Mouse (Mus musculus) CH12.LX (cell line): Measurements from ENCODE around the gene Srr. TPM values are rescaled to one million over a fixed set of nuclear protein-coding genes. Genes with fewer than 3 reads are reported as not detected.

Experiments used
- DNase-seq: peaks from one replicate; pipeline ENCODE4 v3.0.0-alpha.2; 2013; ENCODE audit errors: extremely low read depth
- H3K27ac ChIP-seq: 2 replicates; pipeline ENCODE4 v1.5.1; 2012; ENCODE audit warnings: low read depth, mild to moderate bottlenecking, control low read depth, moderate library complexity; ENCODE audit not compliant: insufficient read depth
- H3K27me3 ChIP-seq: replicated peaks from 2 replicates; pipeline ENCODE3; 2012; ENCODE audit warnings: inconsistent platforms
- H3K36me3 ChIP-seq, 2 experiments: replicated peaks in 1 of 2; 2 replicates each; pipeline versions ENCODE3 to v1.6.1; 2012; ENCODE audit warnings: inconsistent platforms in 1 of 2, low read length in 1 of 2, mild to moderate bottlenecking in 1 of 2, mixed read lengths in 1 of 2, moderate library complexity in 1 of 2; ENCODE audit not compliant: control insufficient read depth in 1 of 2, insufficient read depth in 1 of 2
- H3K4me1 ChIP-seq, 2 experiments: 2 replicates each; pipeline ENCODE4 v1.6.1; 2012; ENCODE audit warnings: inconsistent platforms in 1 of 2, moderate library complexity in 1 of 2; ENCODE audit not compliant: insufficient read depth in 2 of 2, control insufficient read depth in 1 of 2
- H3K4me2 ChIP-seq: 2 replicates; pipeline ENCODE4 v1.6.1; 2012; ENCODE audit warnings: low read depth, mild to moderate bottlenecking, control low read depth; ENCODE audit not compliant: poor library complexity, insufficient read depth, severe bottlenecking
- H3K4me3 ChIP-seq, 3 experiments: fragments of 150-350 bp in 1 of 3; sonication (generic) in 1 of 3; replicated peaks in 1 of 3; 2 replicates each; pipeline versions ENCODE3 to v1.5.1; 2011 to 2012; ENCODE audit warnings: low read depth in 2 of 3, low read length in 2 of 3, mild to moderate bottlenecking in 2 of 3, moderate library complexity in 2 of 3, control low read depth in 1 of 3, improper control_type of control experiment in 1 of 3, inconsistent platforms in 1 of 3, mixed read lengths in 1 of 3; ENCODE audit not compliant: poor library complexity in 1 of 3
- H3K79me2 ChIP-seq: replicated peaks from 2 replicates; pipeline ENCODE4 v1.6.1; 2012; ENCODE audit warnings: mild to moderate bottlenecking, moderate library complexity; ENCODE audit not compliant: control insufficient read depth, poor library complexity, insufficient read depth, severe bottlenecking; ENCODE audit errors: extremely low read depth
- H3K9ac ChIP-seq: 2 replicates; pipeline ENCODE4 v1.6.1; 2012; ENCODE audit warnings: low read depth, mild to moderate bottlenecking, control low read depth, moderate library complexity; ENCODE audit not compliant: insufficient read depth
- H3K9me3 ChIP-seq: replicated peaks from 2 replicates; pipeline ENCODE3; 2012; ENCODE audit warnings: low read length, inconsistent platforms, mixed read lengths
- CHD1 ChIP-seq: IDR thresholded peaks from 2 replicates; pipeline ENCODE4 v1.6.1; 2012; ENCODE audit warnings: low read depth, low read length, improper control_type of control experiment, inconsistent platforms
- CHD2 ChIP-seq: IDR thresholded peaks from 2 replicates; pipeline ENCODE4 v1.6.1; 2011; ENCODE audit warnings: low read length, improper control_type of control experiment
- E2F4 ChIP-seq: IDR thresholded peaks from 2 replicates; pipeline ENCODE4 v1.6.1; 2011; ENCODE audit warnings: low read depth, low read length, improper control_type of control experiment; ENCODE audit not compliant: insufficient replicate concordance
- JUN ChIP-seq: IDR thresholded peaks from 2 replicates; pipeline ENCODE4 v1.6.1; 2011; ENCODE audit warnings: low read depth, mild to moderate bottlenecking, low read length, improper control_type of control experiment, moderate library complexity; ENCODE audit not compliant: insufficient read depth
- JUND ChIP-seq: conservative IDR thresholded peaks from 2 replicates; pipeline ENCODE4 v1.6.1; 2011; ENCODE audit warnings: low read depth, low read length, improper control_type of control experiment
- MAFK ChIP-seq: IDR thresholded peaks from 2 replicates; pipeline ENCODE4 v1.6.1; 2011; ENCODE audit warnings: low read length, improper control_type of control experiment; ENCODE audit not compliant: insufficient replicate concordance
- NELFE ChIP-seq: IDR thresholded peaks from 2 replicates; pipeline ENCODE4 v1.6.1; 2011; ENCODE audit warnings: low read depth, low read length, improper control_type of control experiment
- NRF1 ChIP-seq: IDR thresholded peaks from 2 replicates; pipeline ENCODE4 v1.6.1; 2014; ENCODE audit warnings: low read depth, mild to moderate bottlenecking, inconsistent platforms, low read length, improper control_type of control experiment, moderate library complexity
- ZMIZ1 ChIP-seq: IDR thresholded peaks from 2 replicates; pipeline ENCODE4 v1.6.1; 2012; ENCODE audit warnings: low read depth, mild to moderate bottlenecking, inconsistent platforms, low read length, improper control_type of control experiment
- dilution Hi-C: fragments of 300-500 bp; cut with MboI; formaldehyde crosslinking; loops from 2 replicates; pipeline ENCODE4 v1.14.3; 2020; ENCODE audit warnings: low sequenced_read_pairs; ENCODE audit not compliant: extremely low pct_unique_long_range_greater_than_20kb, extremely low pct_ligation_motif_present
- in situ Hi-C: fragments of 300-500 bp; cut with MboI; formaldehyde crosslinking; loops from 3 replicates; pipeline ENCODE4 v1.14.3; 2019; ENCODE audit warnings: low sequenced_read_pairs, low pct_ligation_motif_present, low pct_unique_long_range_greater_than_20kb, mixed read lengths
- polyA plus RNA-seq: library from polyadenylated mRNA; unstranded; fragments of >175 nt; gene quantifications from 2 replicates; pipeline ENCODE4 v1.2.1, GENCODE M21; 2012; ENCODE audit warnings: low read depth; ENCODE audit not compliant: insufficient read length
- total RNA-seq, 2 experiments: library from RNA; depleted of rRNA; stranded (reverse); fragments of 300-350 nt in 1 of 2; fragments of >200 nt in 1 of 2; gene quantifications; 2 replicates each; pipeline ENCODE4 v1.2.3; 2012 to 2014

The Srr gene
- total and polyA plus RNA-seq, 3 experiments: 5.7 to 5.9 (median 5.7) TPM

GRCm38 (mm10) chr11:74862129-74862528 lies 63.6 kb downstream of the Srr start:
- TF ChIP-seq NELFE: no peak
- TF ChIP-seq CHD2: no peak
- dilution Hi-C loops: no loop called here
- Histone ChIP-seq H3K79me2 (no peaks in the 10 kb centered on the region), H3K4me1 (peaks cover 0 to 14% of the 10 kb centered on the region in 2 experiments; a peak in 2 of 4 replicates), H3K4me3 (no peak overlapping the region), H3K27me3 (no peaks in the 10 kb centered on the region), H3K4me2 (no peak overlapping the region), H3K27ac (no peak overlapping the region), H3K36me3 (peaks cover 0 to 22% of the 10 kb centered on the region in 2 experiments), H3K9ac (no peak overlapping the region), H3K9me3 (no peaks in the 10 kb centered on the region)
- no peak for DNase-seq
- in situ Hi-C loops: no loop called here

- no peaks in the 10 kb centered on the region for H3K27me3 ChIP-seq
- H3K9me3 ChIP-seq: no peaks in the 10 kb centered on the region
- DNase-seq: no peak
- H3K4me2 ChIP-seq: no peak overlapping the region
- peaks cover 0 to 14% of the 10 kb centered on the region in 2 experiments; a peak in 2 of 4 replicates for H3K4me1 ChIP-seq
- dilution Hi-C loops: no loop called here
- in situ Hi-C loops: no loop called here
- no peaks in the 10 kb centered on the region for H3K79me2 ChIP-seq
- H3K27ac ChIP-seq: no peak overlapping the region
- H3K9ac ChIP-seq: no peak overlapping the region
- H3K36me3 ChIP-seq: peaks cover 0 to 23% of the 10 kb centered on the region in 2 experiments
- H3K4me3 ChIP-seq: no peak overlapping the region
- TF ChIP-seq ZMIZ1 (no peak), E2F4 (no peak), JUND (no peak), JUN (no peak), CHD1 (no peak), NRF1 (no peak), MAFK (no peak)
These were observed 68.0 kb downstream of the Srr start for GRCm38 (mm10) chr11:74857756-74858155.

Other genes with a start within 250 kb of the Srr start
- 53.9 and 54.5 TPM in 2 replicates for gene Pafah1b1, start 201.3 kb downstream of the Srr start, total RNA-seq (2012; rRNA removed)
- gene Pafah1b1, start 201.3 kb downstream of the Srr start, total RNA-seq (2014; rRNA removed): 107 and 143 TPM in 2 replicates
- gene Pafah1b1, start 201.3 kb downstream of the Srr start, polyA plus RNA-seq: 136 and 140 TPM in 2 replicates
- 79.3 and 100 TPM in 2 replicates for gene Mettl16, start 155.1 kb downstream of the Srr start, total RNA-seq (2012; rRNA removed)
- gene Mettl16, start 155.1 kb downstream of the Srr start, total RNA-seq (2014; rRNA removed): 80.0 and 90.7 TPM in 2 replicates
- 111 and 119 TPM in 2 replicates for gene Mettl16, start 155.1 kb downstream of the Srr start, polyA plus RNA-seq
- gene Mnt, start 95.0 kb downstream of the Srr start, total RNA-seq (2012; rRNA removed): 3.6 and 4.7 TPM in 2 replicates
- 1.4 and 1.6 TPM in 2 replicates for gene Mnt, start 95.0 kb downstream of the Srr start, total RNA-seq (2014; rRNA removed)
- 29.0 and 30.6 TPM in 2 replicates for gene Mnt, start 95.0 kb downstream of the Srr start, polyA plus RNA-seq
- 2.4 and 3.8 TPM in 2 replicates for gene Sgsm2, start 28.9 kb downstream of the Srr start, total RNA-seq (2012; rRNA removed)
- gene Sgsm2, start 28.9 kb downstream of the Srr start, total RNA-seq (2014; rRNA removed): 0.75 and 0.93 TPM in 2 replicates
- gene Sgsm2, start 28.9 kb downstream of the Srr start, polyA plus RNA-seq: 3.1 and 3.8 TPM in 2 replicates
- 85.2 and 127 TPM in 2 replicates for gene Tsr1, start 27.9 kb downstream of the Srr start, total RNA-seq (2012; rRNA removed)
- 101 and 105 TPM in 2 replicates for gene Tsr1, start 27.9 kb downstream of the Srr start, total RNA-seq (2014; rRNA removed)
- 149 and 162 TPM in 2 replicates for gene Tsr1, start 27.9 kb downstream of the Srr start, polyA plus RNA-seq
- 12.0 and 12.1 TPM in 2 replicates for gene Smg6, start 125 bp downstream of the Srr start, total RNA-seq (2012; rRNA removed)
- 8.0 and 9.0 TPM in 2 replicates for gene Smg6, start 125 bp downstream of the Srr start, total RNA-seq (2014; rRNA removed)
- 14.8 and 18.5 TPM in 2 replicates for gene Smg6, start 125 bp downstream of the Srr start, polyA plus RNA-seq
- 6.4 and 9.6 TPM in 2 replicates for gene Hic1, start 243.6 kb upstream of the Srr start, total RNA-seq (2012; rRNA removed)
- gene Hic1, start 243.6 kb upstream of the Srr start, total RNA-seq (2014; rRNA removed): 2.8 and 2.9 TPM in 2 replicates
- gene Hic1, start 243.6 kb upstream of the Srr start, polyA plus RNA-seq: 4.3 and 5.7 TPM in 2 replicates